ENCODE assay signal across 13 mouse cellular contexts in genomic region chr16:93358166-93358565, GRCm38 (mm10).
"Had no signal": no experiment of that assay in that cellular context is flagged by ENCODE, and none has a peak within 500 bp of the region (broad histone marks: within the 10 kb centered on the region; RNA-seq: fewer than 3 reads in every experiment).

No protein-coding gene starts in this region.

- H3K4me2 ChIP-seq: midbrain, embryonic 13.5 days had no signal

- H3K27ac ChIP-seq: left cerebral cortex, adult 2 months; limb, embryonic 10.5 days; macrophage; midbrain, embryonic 13.5 days had no signal

- H3K4me3 ChIP-seq: left cerebral cortex, adult 2 months; limb, embryonic 10.5 days; midbrain, embryonic 13.5 days had no signal

- H3K4me1 ChIP-seq: limb, embryonic 10.5 days; midbrain, embryonic 13.5 days had no signal

- H3K27me3 ChIP-seq: midbrain, embryonic 13.5 days had no signal

- H3K9ac ChIP-seq: midbrain, embryonic 13.5 days had no signal

- H3K36me3 ChIP-seq: limb, embryonic 10.5 days; midbrain, embryonic 13.5 days had no signal

- H3K9me3 ChIP-seq: limb, embryonic 10.5 days; midbrain, embryonic 13.5 days had no signal

- DNase-seq: kidney, adult 11 months; kidney, adult 9 months; kidney, postnatal 10 days; lung, adult 2 months; lung, postnatal 10 days; right cerebral cortex, adult 18-20 months; right cerebral cortex, postnatal 25 days; thymus, adult 18-20 months; thymus, postnatal 25 days had no signal

- ATAC-seq: midbrain, embryonic 13.5 days had no signal
